8 mouse cellular contexts compared by ENCODE assay signal in the genomic region with DNA sequence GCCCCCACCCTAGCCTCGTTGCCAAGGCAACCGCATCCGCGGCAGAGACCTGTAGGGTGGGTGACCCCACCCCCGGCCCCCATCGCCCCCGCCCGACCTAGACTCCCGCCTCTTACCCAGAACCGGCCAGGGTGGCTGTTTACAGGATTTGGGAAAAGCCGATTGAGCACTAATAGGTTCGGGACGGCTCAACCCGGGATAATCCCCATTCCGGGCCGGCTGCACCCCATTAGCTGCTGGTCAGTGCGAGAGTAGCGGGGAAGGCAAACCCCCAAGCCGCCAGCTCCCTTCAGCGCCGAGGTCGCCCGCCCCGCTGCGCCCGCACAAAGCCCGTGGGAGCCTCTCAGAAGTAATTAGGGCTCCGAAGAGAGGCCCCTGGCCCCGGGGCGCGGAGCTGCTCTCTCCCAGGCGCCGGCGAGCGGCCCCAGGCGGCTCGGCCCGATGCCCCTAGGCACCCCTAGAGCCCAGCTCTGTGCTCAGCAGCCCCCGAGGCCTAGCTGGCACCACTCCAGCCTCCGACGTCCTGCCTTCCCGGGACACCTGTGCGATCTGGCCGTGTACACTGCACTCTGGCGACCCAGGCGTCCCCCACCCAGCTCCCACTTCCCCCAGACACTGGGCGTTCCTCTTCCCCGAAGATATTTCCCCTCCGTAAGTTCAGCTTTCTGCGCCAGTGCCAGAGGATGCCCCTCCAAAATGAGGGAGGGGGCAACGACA. TPM values are rescaled to one million over a fixed set of nuclear protein-coding genes. Genes with fewer than 3 reads are reported as not detected.
DNase-seq lines count a peak whose midpoint lies in the region; ATAC-seq and TF ChIP-seq lines count a peak whose summit lies in the region.

No protein-coding gene starts in this region.

- peak overlapping the region; percentile 93 for H3K4me2 ChIP-seq in limb, embryonic 14.5 days (replicated peaks; ENCODE audit: low read depth, low read length, severe bottlenecking)
- peak overlapping the region; percentile 87 for H3K4me2 ChIP-seq in midbrain, embryonic 15.5 days
- H3K4me2 ChIP-seq in stomach, postnatal 0 days (replicated peaks; ENCODE audit: low read depth): peak overlapping the region; percentile 95

- ATAC-seq in limb, embryonic 14.5 days (ENCODE audit: low FRiP score, low read depth): no peak
- ATAC-seq in midbrain, embryonic 15.5 days (replicated peaks): peak; percentile 22
- no peak for ATAC-seq in stomach, postnatal 0 days (ENCODE audit: low FRiP score, low TSS enrichment)

- H3K4me1 ChIP-seq in forebrain, embryonic 10.5 days: peaks cover 62% of the 10 kb centered on the region
- H3K4me1 ChIP-seq in hindbrain, embryonic 10.5 days (replicated peaks): peaks cover 59% of the 10 kb centered on the region
- peaks cover 7% of the 10 kb centered on the region; the same call in 1 of the 2 replicates for H3K4me1 ChIP-seq in limb, embryonic 14.5 days (ENCODE audit: control insufficient read depth, insufficient read depth, low read length)
- H3K4me1 ChIP-seq in midbrain, embryonic 15.5 days: peaks cover 31% of the 10 kb centered on the region
- peaks cover 2% of the 10 kb centered on the region for H3K4me1 ChIP-seq in stomach, postnatal 0 days (replicated peaks; ENCODE audit: control insufficient read depth, insufficient read depth)

- H3K27me3 ChIP-seq in forebrain, embryonic 10.5 days (ENCODE audit: poor library complexity, severe bottlenecking): no peaks in the 10 kb centered on the region
- no peaks in the 10 kb centered on the region for H3K27me3 ChIP-seq in hindbrain, embryonic 10.5 days (ENCODE audit: insufficient read depth, poor library complexity, severe bottlenecking)
- H3K27me3 ChIP-seq in limb, embryonic 14.5 days (ENCODE audit: control insufficient read depth, insufficient read depth, low read length): no peaks in the 10 kb centered on the region
- no peaks in the 10 kb centered on the region for H3K27me3 ChIP-seq in midbrain, embryonic 15.5 days (replicated peaks)
- H3K27me3 ChIP-seq in stomach, postnatal 0 days (ENCODE audit: control insufficient read depth, insufficient read depth, low read length): no peaks in the 10 kb centered on the region

- H3K27ac ChIP-seq in layer of hippocampus, adult 2 months: peak overlapping the region; percentile 100
- peak overlapping the region; percentile 95 for H3K27ac ChIP-seq in forebrain, embryonic 10.5 days
- H3K27ac ChIP-seq in hindbrain, embryonic 10.5 days: peak overlapping the region; percentile 95
- peak overlapping the region; percentile 89 for H3K27ac ChIP-seq in limb, embryonic 14.5 days (replicated peaks; ENCODE audit: low read depth, low read length)
- peak overlapping the region; percentile 94 for H3K27ac ChIP-seq in midbrain, embryonic 15.5 days
- peak overlapping the region; percentile 94 for H3K27ac ChIP-seq in stomach, postnatal 0 days (replicated peaks)

- DNase-seq in layer of hippocampus, adult 2 months (ENCODE audit: low spot score in 2 of 2): no peak
- DNase-seq in layer of hippocampus, adult 9-10 months (ENCODE audit: low spot score): no peak
- DNase-seq in adrenal gland, postnatal 10 days: peak; percentile 80
- peak; percentile 85 for DNase-seq in forebrain, embryonic 10.5 days (ENCODE audit: extremely low spot score, low spot score)
- DNase-seq in hindbrain, embryonic 10.5 days (ENCODE audit: low spot score): peak; percentile 90
- DNase-seq in limb, embryonic 14.5 days (ENCODE audit: low spot score): peak; percentile 46
- peak; percentile 68 for DNase-seq in stomach, postnatal 0 days (ENCODE audit: low spot score)

- no peaks in the 10 kb centered on the region for H3K9me3 ChIP-seq in forebrain, embryonic 10.5 days
- no peaks in the 10 kb centered on the region for H3K9me3 ChIP-seq in hindbrain, embryonic 10.5 days
- no peaks in the 10 kb centered on the region for H3K9me3 ChIP-seq in limb, embryonic 14.5 days (ENCODE audit: control insufficient read depth, low read length)
- no peaks in the 10 kb centered on the region for H3K9me3 ChIP-seq in midbrain, embryonic 15.5 days
- no peaks in the 10 kb centered on the region for H3K9me3 ChIP-seq in stomach, postnatal 0 days (ENCODE audit: control insufficient read depth, low read length)

- H3K36me3 ChIP-seq in forebrain, embryonic 10.5 days (replicated peaks): peaks cover 43% of the 10 kb centered on the region
- peaks cover 40% of the 10 kb centered on the region for H3K36me3 ChIP-seq in hindbrain, embryonic 10.5 days
- H3K36me3 ChIP-seq in limb, embryonic 14.5 days (ENCODE audit: control insufficient read depth, insufficient read depth, low read length): peaks cover 37% of the 10 kb centered on the region
- H3K36me3 ChIP-seq in midbrain, embryonic 15.5 days (replicated peaks): peaks cover 33% of the 10 kb centered on the region
- H3K36me3 ChIP-seq in stomach, postnatal 0 days (ENCODE audit: control insufficient read depth, insufficient read depth, low read length): peaks cover 26% of the 10 kb centered on the region

- H3K4me3 ChIP-seq in layer of hippocampus, adult 2 months: peak overlapping the region; percentile 95
- H3K4me3 ChIP-seq in forebrain, embryonic 10.5 days: peak overlapping the region; percentile 94
- peak overlapping the region; percentile 82 for H3K4me3 ChIP-seq in hindbrain, embryonic 10.5 days
- H3K4me3 ChIP-seq in limb, embryonic 14.5 days (replicated peaks; ENCODE audit: low read length): peak overlapping the region; percentile 83
- H3K4me3 ChIP-seq in midbrain, embryonic 15.5 days: peak overlapping the region; percentile 73
- H3K4me3 ChIP-seq in stomach, postnatal 0 days (ENCODE audit: low read depth, low read length): peak overlapping the region; percentile 78

- peak overlapping the region; percentile 84 for H3K9ac ChIP-seq in limb, embryonic 14.5 days (ENCODE audit: low read depth, low read length, severe bottlenecking)
- peak overlapping the region; percentile 79 for H3K9ac ChIP-seq in midbrain, embryonic 15.5 days
- H3K9ac ChIP-seq in stomach, postnatal 0 days (ENCODE audit: low read length): peak overlapping the region; percentile 86

- TF ChIP-seq EP300 in stomach, postnatal 0 days (optimal IDR thresholded peaks at IDR 0.05): no peak

- TF ChIP-seq POLR2A in limb, embryonic 14.5 days (IDR thresholded peaks at IDR 0.05; ENCODE audit: borderline replicate concordance, extremely low read depth, insufficient read depth, insufficient read length): no peak

- no peak for TF ChIP-seq CTCF in layer of hippocampus, adult 2 months (conservative IDR thresholded peaks at IDR 0.05)
- TF ChIP-seq CTCF in stomach, postnatal 0 days (IDR thresholded peaks at IDR 0.05; ENCODE audit: low read depth): no peak

- WGBS in forebrain, embryonic 10.5 days: under 1% methylated on average over 51 of the region's 51 CpGs
- WGBS in hindbrain, embryonic 10.5 days: under 1% methylated on average over 51 of the region's 51 CpGs
- under 1% methylated on average over 47 of the region's 51 CpGs for WGBS in limb, embryonic 14.5 days
- under 1% methylated on average over 51 of the region's 51 CpGs for WGBS in midbrain, embryonic 15.5 days
- WGBS in stomach, postnatal 0 days: 0% methylated on average over 46 of the region's 51 CpGs

RNA-seq across cellular contexts. Expression of a gene that starts 1.5 kb away (rescaled TPM):
- not detected for total RNA-seq in layer of hippocampus, adult 2 months (2021)
- not detected for total RNA-seq in adrenal gland, postnatal 10 days (2021)
- 2.9 and 4.8 TPM in 2 replicates for polyA plus RNA-seq in forebrain, embryonic 10.5 days (2016; fragmentation: Nextera tagmentation; extraction: Ambion mirVana)
- 1.3 and 4.5 TPM in 2 replicates for polyA plus RNA-seq in hindbrain, embryonic 10.5 days (2016; fragmentation: Nextera tagmentation; extraction: Ambion mirVana)
- 0.12 and 0.19 TPM in 2 replicates for polyA plus RNA-seq in limb, embryonic 14.5 days (2012; rRNA removed)
- polyA plus RNA-seq in limb, embryonic 14.5 days (2014; fragmentation: Nextera tagmentation; extraction: Ambion mirVana): 0.83 TPM in 1 of 2 replicates, not detected in the other
- not detected in 2 replicates for polyA plus RNA-seq in midbrain, embryonic 15.5 days (2015; fragmentation: Nextera tagmentation; extraction: Ambion mirVana)
- not detected in 2 replicates for polyA plus RNA-seq in stomach, postnatal 0 days (2015; fragmentation: Nextera tagmentation; extraction: Ambion mirVana)

RNA-seq across cellular contexts. Expression of a gene that starts 1.7 kb away (rescaled TPM):
- 100 to 1,000 TPM; 600 to 607 TPM for total RNA-seq in layer of hippocampus, adult 2 months (2021)
- 100 to 1,000 TPM; 592 to 682 TPM for total RNA-seq in adrenal gland, postnatal 10 days (2021)
- polyA plus RNA-seq in forebrain, embryonic 10.5 days (2016; fragmentation: Nextera tagmentation; extraction: Ambion mirVana): 287 and 288 TPM in 2 replicates
- polyA plus RNA-seq in hindbrain, embryonic 10.5 days (2016; fragmentation: Nextera tagmentation; extraction: Ambion mirVana): 387 and 460 TPM in 2 replicates
- polyA plus RNA-seq in limb, embryonic 14.5 days (2012; rRNA removed): 770 and 1,100 TPM in 2 replicates
- 460 and 474 TPM in 2 replicates for polyA plus RNA-seq in limb, embryonic 14.5 days (2014; fragmentation: Nextera tagmentation; extraction: Ambion mirVana)
- polyA plus RNA-seq in midbrain, embryonic 15.5 days (2015; fragmentation: Nextera tagmentation; extraction: Ambion mirVana): 525 and 570 TPM in 2 replicates
- 345 and 374 TPM in 2 replicates for polyA plus RNA-seq in stomach, postnatal 0 days (2015; fragmentation: Nextera tagmentation; extraction: Ambion mirVana)

RNA-seq across cellular contexts. Expression of a gene that starts 13.2 kb away (rescaled TPM):
- total RNA-seq in layer of hippocampus, adult 2 months (2021): 10 to 100 TPM; 61.9 to 63.5 TPM
- 10 to 100 TPM; 24.2 to 39.1 TPM for total RNA-seq in adrenal gland, postnatal 10 days (2021)
- polyA plus RNA-seq in forebrain, embryonic 10.5 days (2016; fragmentation: Nextera tagmentation; extraction: Ambion mirVana): 13.5 and 14.0 TPM in 2 replicates
- 14.7 and 14.9 TPM in 2 replicates for polyA plus RNA-seq in hindbrain, embryonic 10.5 days (2016; fragmentation: Nextera tagmentation; extraction: Ambion mirVana)
- 45.1 and 51.5 TPM in 2 replicates for polyA plus RNA-seq in limb, embryonic 14.5 days (2012; rRNA removed)
- 11.8 and 13.3 TPM in 2 replicates for polyA plus RNA-seq in limb, embryonic 14.5 days (2014; fragmentation: Nextera tagmentation; extraction: Ambion mirVana)
- 20.2 and 23.5 TPM in 2 replicates for polyA plus RNA-seq in midbrain, embryonic 15.5 days (2015; fragmentation: Nextera tagmentation; extraction: Ambion mirVana)
- polyA plus RNA-seq in stomach, postnatal 0 days (2015; fragmentation: Nextera tagmentation; extraction: Ambion mirVana): 5.2 and 6.0 TPM in 2 replicates

RNA-seq across cellular contexts. Expression of a gene that starts 21.7 kb away (rescaled TPM):
- total RNA-seq in layer of hippocampus, adult 2 months (2021): 100 to 1,000 TPM; 138 to 142 TPM
- 1 to 10 TPM; 3.2 to 4.6 TPM for total RNA-seq in adrenal gland, postnatal 10 days (2021)
- 2.0 and 4.8 TPM in 2 replicates for polyA plus RNA-seq in forebrain, embryonic 10.5 days (2016; fragmentation: Nextera tagmentation; extraction: Ambion mirVana)
- polyA plus RNA-seq in hindbrain, embryonic 10.5 days (2016; fragmentation: Nextera tagmentation; extraction: Ambion mirVana): 10.3 and 47.6 TPM in 2 replicates
- 0.92 and 1.1 TPM in 2 replicates for polyA plus RNA-seq in limb, embryonic 14.5 days (2012; rRNA removed)
- polyA plus RNA-seq in limb, embryonic 14.5 days (2014; fragmentation: Nextera tagmentation; extraction: Ambion mirVana): 0.21 and 0.39 TPM in 2 replicates
- polyA plus RNA-seq in midbrain, embryonic 15.5 days (2015; fragmentation: Nextera tagmentation; extraction: Ambion mirVana): 339 and 342 TPM in 2 replicates
- polyA plus RNA-seq in stomach, postnatal 0 days (2015; fragmentation: Nextera tagmentation; extraction: Ambion mirVana): 2.3 and 2.7 TPM in 2 replicates

RNA-seq across cellular contexts. Expression of a gene that starts 29.3 kb away (rescaled TPM):
- total RNA-seq in layer of hippocampus, adult 2 months (2021): 10 to 100 TPM; 33.8 to 35.1 TPM
- total RNA-seq in adrenal gland, postnatal 10 days (2021): 10 to 100 TPM; 23.8 to 27.2 TPM
- 56.1 and 59.4 TPM in 2 replicates for polyA plus RNA-seq in forebrain, embryonic 10.5 days (2016; fragmentation: Nextera tagmentation; extraction: Ambion mirVana)
- 56.1 and 70.9 TPM in 2 replicates for polyA plus RNA-seq in hindbrain, embryonic 10.5 days (2016; fragmentation: Nextera tagmentation; extraction: Ambion mirVana)
- polyA plus RNA-seq in limb, embryonic 14.5 days (2012; rRNA removed): 40.6 and 50.4 TPM in 2 replicates
- 52.1 and 54.2 TPM in 2 replicates for polyA plus RNA-seq in limb, embryonic 14.5 days (2014; fragmentation: Nextera tagmentation; extraction: Ambion mirVana)
- 77.7 and 82.1 TPM in 2 replicates for polyA plus RNA-seq in midbrain, embryonic 15.5 days (2015; fragmentation: Nextera tagmentation; extraction: Ambion mirVana)
- 37.9 and 39.9 TPM in 2 replicates for polyA plus RNA-seq in stomach, postnatal 0 days (2015; fragmentation: Nextera tagmentation; extraction: Ambion mirVana)

Comparison
In these comparisons a context has a peak if more than half of its experiments do, and no peak if none do; other contexts are left out.
1. DNase-seq: peak in adrenal gland, postnatal 10 days (single experiment), forebrain, embryonic 10.5 days (single experiment), hindbrain, embryonic 10.5 days (single experiment), limb, embryonic 14.5 days (single experiment) and stomach, postnatal 0 days (single experiment); none in layer of hippocampus, adult 2 months (0 of 2) and layer of hippocampus, adult 9-10 months (single experiment).
2. Peak in every context shown above with its lines, with median percentiles within 50 percentile points of each other: H3K27ac ChIP-seq, H3K4me3 ChIP-seq, H3K4me2 ChIP-seq and H3K9ac ChIP-seq.